ENCODE assay signal across 10 mouse cellular contexts in the genomic region with DNA sequence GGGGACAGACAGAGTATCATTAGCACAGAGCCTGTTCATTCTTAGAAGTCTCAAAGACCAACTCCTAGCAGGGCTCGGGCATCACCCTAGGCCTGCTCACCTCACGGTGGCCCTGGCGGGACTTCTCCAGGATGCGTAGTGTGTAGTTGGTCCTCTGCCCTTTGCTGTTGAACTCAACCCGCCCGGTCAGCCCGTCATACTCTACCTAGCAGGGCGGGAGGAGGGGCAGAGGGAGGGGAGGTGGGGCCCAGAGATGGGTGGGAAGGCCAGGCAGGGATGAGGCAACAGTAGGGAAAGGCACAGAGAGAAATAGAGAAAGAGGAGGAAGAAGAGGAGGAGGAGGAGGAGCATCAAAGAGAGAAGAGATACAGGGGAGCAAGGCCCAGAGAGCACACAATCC.
"Had no signal": no experiment of that assay in that cellular context is flagged by ENCODE, and none has a peak within 500 bp of the region (broad histone marks: within the 10 kb centered on the region; RNA-seq: fewer than 3 reads in every experiment).

No protein-coding gene starts in this region.

- H3K4me3 ChIP-seq: limb, embryonic 15.5 days; midbrain, embryonic 12.5 days had no signal

- H3K4me2 ChIP-seq: limb, embryonic 15.5 days; lung, embryonic 14.5 days; midbrain, embryonic 12.5 days had no signal

- ATAC-seq: intestine, embryonic 16.5 days had no signal

- H3K9me3 ChIP-seq: limb, embryonic 15.5 days; midbrain, embryonic 12.5 days had no signal

- H3K4me1 ChIP-seq: limb, embryonic 15.5 days; midbrain, embryonic 12.5 days had no signal

- H3K9ac ChIP-seq: limb, embryonic 15.5 days; liver, embryonic 14.5 days; lung, embryonic 14.5 days; midbrain, embryonic 12.5 days had no signal

- DNase-seq: lung, embryonic 14.5 days; lung, postnatal 14 days; right cerebral cortex, adult 18-20 months; right cerebral cortex, postnatal 25 days; thymus, adult 18-20 months; thymus, postnatal 14 days had no signal

- H3K27me3 ChIP-seq: limb, embryonic 15.5 days; midbrain, embryonic 12.5 days had no signal

- H3K27ac ChIP-seq: limb, embryonic 15.5 days; liver, embryonic 14.5 days; midbrain, embryonic 12.5 days had no signal
